9 mouse cellular contexts compared by ENCODE assay signal in the genomic region with DNA sequence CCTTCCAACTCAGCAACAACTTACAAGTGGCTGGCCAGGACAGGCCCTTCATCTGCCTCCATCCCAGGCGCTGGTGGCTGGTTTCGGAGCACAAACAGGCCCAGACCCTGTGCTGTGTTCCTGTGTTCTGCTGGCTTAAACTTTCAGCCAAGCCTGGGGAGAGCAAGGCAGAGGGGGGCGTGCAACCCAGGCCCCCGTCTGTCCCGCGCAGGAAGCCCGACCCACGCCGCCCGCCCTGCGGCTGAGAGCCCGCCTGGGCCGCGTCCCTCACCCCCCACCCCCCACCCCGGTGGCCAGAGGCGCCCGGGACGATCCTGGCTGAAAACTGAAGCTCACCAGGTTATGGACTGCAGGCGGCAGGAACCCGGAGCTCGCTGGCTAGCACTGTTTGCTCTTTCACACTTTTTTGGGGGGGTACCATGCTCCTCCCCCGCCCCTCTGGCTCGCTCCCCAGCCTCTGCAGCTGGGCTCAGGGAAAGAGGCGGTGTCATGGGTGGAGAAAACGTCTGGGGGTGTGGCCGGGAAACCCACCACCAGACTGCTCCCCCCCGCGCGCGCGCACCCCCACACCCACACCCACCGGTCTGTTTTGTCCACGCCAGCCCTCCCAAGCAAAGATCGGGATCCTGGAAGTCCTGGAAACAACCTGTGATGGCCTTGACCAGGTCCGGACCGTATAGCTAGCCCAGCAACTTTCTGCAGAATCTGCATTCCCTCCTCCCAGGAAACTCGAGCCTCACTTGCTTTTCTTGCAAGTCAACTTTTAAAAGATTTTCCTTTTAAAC. TPM values are rescaled to one million over a fixed set of nuclear protein-coding genes. Genes with fewer than 3 reads are reported as not detected.
DNase-seq lines count a peak whose midpoint lies in the region; ATAC-seq lines count a peak whose summit lies in the region.
"Had no signal": no experiment of that assay in that cellular context is flagged by ENCODE, and none has a peak within 500 bp of the region (broad histone marks: within the 10 kb centered on the region; RNA-seq: fewer than 3 reads in every experiment).

A gene (minus strand): TSS at position 739 of the 785 bp plus-strand sequence.

- H3K9me3 ChIP-seq in intestine, embryonic 16.5 days (ENCODE audit: control insufficient read depth, low read length): no peaks in the 10 kb centered on the region
- H3K9me3 ChIP-seq in lung, embryonic 16.5 days (ENCODE audit: control insufficient read depth, low read length): peaks cover 9% of the 10 kb centered on the region

- H3K4me2 ChIP-seq in intestine, embryonic 16.5 days (ENCODE audit: low read depth, low read length): peak within 1 kb of the TSS; percentile 71
- peak within 1 kb of the TSS; percentile 56 for H3K4me2 ChIP-seq in lung, embryonic 16.5 days (ENCODE audit: low read depth, low read length)

- H3K4me1 ChIP-seq in intestine, embryonic 16.5 days (ENCODE audit: control insufficient read depth, insufficient read depth, low read length): no peaks in the 10 kb centered on the region
- no peaks in the 10 kb centered on the region for H3K4me1 ChIP-seq in lung, embryonic 16.5 days (replicated peaks; ENCODE audit: control insufficient read depth, insufficient read depth, low read length)

- ATAC-seq in intestine, embryonic 16.5 days: peak; percentile 96
- ATAC-seq in lung, embryonic 16.5 days (ENCODE audit: low read depth): peak; percentile 97
- ATAC-seq in inflammation-experienced regulatory T-cells, adult 6 months: no peak

- no peaks in the 10 kb centered on the region for H3K27me3 ChIP-seq in intestine, embryonic 16.5 days (replicated peaks; ENCODE audit: control insufficient read depth, insufficient read depth, low read length)
- H3K27me3 ChIP-seq in lung, embryonic 16.5 days (ENCODE audit: control insufficient read depth, insufficient read depth, low read depth, low read length): no peaks in the 10 kb centered on the region

- H3K36me3 ChIP-seq in intestine, embryonic 16.5 days (ENCODE audit: control insufficient read depth, insufficient read depth, low read length): peaks cover 6% of the 10 kb centered on the region; the same call in 1 of the 2 replicates
- peaks cover 9% of the 10 kb centered on the region for H3K36me3 ChIP-seq in lung, embryonic 16.5 days (ENCODE audit: control insufficient read depth, insufficient read depth, low read length)

- peak; percentile 3 to 6 for DNase-seq in left cerebral cortex, postnatal 36 days (ENCODE audit: low spot score in 2 of 2)
- DNase-seq in left cerebral cortex, adult 11 months (ENCODE audit: low spot score): no peak
- peak; percentile 76 for DNase-seq in embryo, embryonic 11 days
- peak; percentile 18 to 40 for DNase-seq in heart, adult 18-20 months
- peak; percentile 70 for DNase-seq in ovary, postnatal 36 days (ENCODE audit: low spot score)

- peak within 1 kb of the TSS; percentile 79 for H3K9ac ChIP-seq in intestine, embryonic 16.5 days (ENCODE audit: low read depth, low read length)
- H3K9ac ChIP-seq in lung, embryonic 16.5 days (ENCODE audit: low read length): peak within 1 kb of the TSS; percentile 76

- peak within 1 kb of the TSS; percentile 68 for H3K27ac ChIP-seq in intestine, embryonic 16.5 days (ENCODE audit: low read length)
- H3K27ac ChIP-seq in lung, embryonic 16.5 days (ENCODE audit: low read length): peak within 1 kb of the TSS; percentile 68
- H3K27ac ChIP-seq: macrophage had no signal

- 2% methylated on average over 37 of the region's 37 CpGs for WGBS in intestine, embryonic 16.5 days
- under 1% methylated on average over 37 of the region's 37 CpGs for WGBS in lung, embryonic 16.5 days

- H3K4me3 ChIP-seq in intestine, embryonic 16.5 days (ENCODE audit: low read length): peak within 1 kb of the TSS; percentile 61
- H3K4me3 ChIP-seq in lung, embryonic 16.5 days (ENCODE audit: low read length): peak within 1 kb of the TSS; percentile 53

- intact Hi-C loops in left cerebral cortex, postnatal 36 days (cut with DNase I): no loop called here

RNA-seq across cellular contexts. Expression of the gene that starts here (rescaled TPM):
- total RNA-seq in left cerebral cortex, postnatal 36 days (2021): 1 to 10 TPM in 1 of 2 experiments, under 1 TPM in 1; 0.52 to 1.8 TPM
- under 1 TPM in 1 of 2 experiments, not detected in 1; 0.25 TPM for total RNA-seq in heart, adult 18-20 months (2021)
- polyA plus RNA-seq in intestine, embryonic 16.5 days (2015; fragmentation: Nextera tagmentation; extraction: Ambion mirVana): 5.9 and 6.7 TPM in 2 replicates
- polyA plus RNA-seq in lung, embryonic 16.5 days (2015; fragmentation: Nextera tagmentation; extraction: Ambion mirVana): 16.3 and 16.4 TPM in 2 replicates
- polyA plus RNA-seq in inflammation-experienced regulatory T-cells, adult 6 months (2017; shearing (Covaris generic)): not detected
- polyA plus RNA-seq: macrophage had no signal

Comparison
In these comparisons a context has a peak if more than half of its experiments do, and no peak if none do; other contexts are left out.
1. Peak in DNase-seq in heart, adult 18-20 months; RNA of the gene not detected or under 1 TPM.